Mouse (Mus musculus): ENCODE results near the gene Gm43951. TPM values are rescaled to one million over a fixed set of nuclear protein-coding genes. Genes with fewer than 3 reads are reported as not detected.

Gene Gm43951
- total RNA-seq, 2 experiments from 2014 or later = 0.20 to 0.25 TPM

- intact Hi-C loops (cut with DNase I) = no loop called here
- no peak overlapping the region for H3K27ac ChIP-seq
- DNase-seq = no peak
- H3K4me3 ChIP-seq = no peak overlapping the region
- TF ChIP-seq CTCF (IDR thresholded peaks at IDR 0.05) = no peak
Measured at GRCm38 (mm10) chr11:72223414-72223813, 16.8 kb upstream of the Gm43951 start.

- TF ChIP-seq CTCF (IDR thresholded peaks at IDR 0.05) = peak; percentile 94
- intact Hi-C loops (cut with DNase I) = no loop called here
- peak; percentile 79 for DNase-seq
- H3K4me3 ChIP-seq = no peak overlapping the region
- H3K27ac ChIP-seq = no peak overlapping the region
Measured at GRCm38 (mm10) chr11:72221278-72221677, 14.6 kb upstream of the Gm43951 start.

- TF ChIP-seq CTCF (IDR thresholded peaks at IDR 0.05) = no peak
- Histone ChIP-seq H3K27ac (no peak overlapping the region), H3K4me3 (no peak overlapping the region)
- intact Hi-C loops (cut with DNase I) = no loop called here
- no peak for DNase-seq
Measured at GRCm38 (mm10) chr11:72217116-72217515, 10.5 kb upstream of the Gm43951 start.

GRCm38 (mm10) chr11:72215410-72215797 lies 8.8 kb upstream of the Gm43951 start, which contains the start of gene Med31:
Med31 (minus strand) TSS chr11:72215592.
- intact Hi-C loops (cut with DNase I) = no loop called here
- H3K27ac ChIP-seq = peak within 1 kb of the TSS; percentile 97
- no peak for TF ChIP-seq CTCF (IDR thresholded peaks at IDR 0.05)
- DNase-seq = peak; percentile 89
- H3K4me3 ChIP-seq = peak within 1 kb of the TSS; percentile 83

- DNase-seq = peak; percentile 95
- Histone ChIP-seq H3K4me3 (peak overlapping the region; percentile 83), H3K27ac (peak overlapping the region; percentile 97)
- TF ChIP-seq CTCF (IDR thresholded peaks at IDR 0.05) = no peak; the same call in 1 of the 2 replicates
- intact Hi-C loops (cut with DNase I) = no loop called here
Measured at GRCm38 (mm10) chr11:72214591-72215409, 8.2 kb upstream of the Gm43951 start.

GRCm38 (mm10) chr11:72207834-72208377 lies 1.3 kb upstream of the Gm43951 start:
- Histone ChIP-seq H3K27ac (peak overlapping the region; percentile 83), H3K4me3 (peak overlapping the region; percentile 72)
- intact Hi-C loops (cut with DNase I) = loop anchor here (2.0 to 5.0 kb wide), 2 partner anchors 71 to 156 kb away; no protein-coding TSS in a partner anchor
- TF ChIP-seq CTCF (IDR thresholded peaks at IDR 0.05) = no peak
- no peak for DNase-seq

GRCm38 (mm10) chr11:72207204-72207833 lies 679 bp upstream of the Gm43951 start, which contains the start of the genes 4933427D14Rik and Txndc17:
4933427D14Rik (minus strand) TSS chr11:72207459.
Txndc17 (plus strand) TSS chr11:72207547.
- TF ChIP-seq CTCF (IDR thresholded peaks at IDR 0.05) = no peak
- intact Hi-C loops (cut with DNase I) = loop anchor here (2.0 to 5.0 kb wide), 2 partner anchors 71 to 155 kb away; no protein-coding TSS in a partner anchor
- DNase-seq = peak; percentile 88
- peak within 1 kb of the TSS; percentile 72 for H3K4me3 ChIP-seq
- peak within 1 kb of the TSS; percentile 83 for H3K27ac ChIP-seq

- no peak for TF ChIP-seq CTCF (IDR thresholded peaks at IDR 0.05)
- intact Hi-C loops (cut with DNase I) = loop anchor here (5.0 kb wide), 1 partner anchor 153 kb away; no protein-coding TSS in a partner anchor
- Histone ChIP-seq H3K27ac (no peak overlapping the region), H3K4me3 (no peak overlapping the region)
- DNase-seq = no peak
Measured at GRCm38 (mm10) chr11:72205256-72205655, 1.4 kb downstream of the Gm43951 start.

GRCm38 (mm10) chr11:72203440-72203839 lies 3.2 kb downstream of the Gm43951 start:
- H3K4me3 ChIP-seq = no peak overlapping the region
- no peak for DNase-seq
- H3K27ac ChIP-seq = no peak overlapping the region
- intact Hi-C loops (cut with DNase I) = no loop called here
- no peak for TF ChIP-seq CTCF (IDR thresholded peaks at IDR 0.05)

- H3K27ac ChIP-seq = no peak overlapping the region
- no peak for TF ChIP-seq CTCF (IDR thresholded peaks at IDR 0.05)
- DNase-seq = no peak
Measured at GRCm38 (mm10) chr11:72196506-72196905, 10.1 kb downstream of the Gm43951 start.

GRCm38 (mm10) chr11:72194259-72194658 lies 12.4 kb downstream of the Gm43951 start:
- no peak overlapping the region for H3K27ac ChIP-seq
- intact Hi-C loops (cut with DNase I) = no loop called here
- TF ChIP-seq CTCF (IDR thresholded peaks at IDR 0.05) = no peak
- no peak for DNase-seq
- no peak overlapping the region for H3K4me3 ChIP-seq

More at GRCm38 (mm10) chr11:72196506-72196905, 10.1 kb downstream of the Gm43951 start:
- intact Hi-C loops (cut with DNase I) = no loop called here
- H3K4me3 ChIP-seq = no peak overlapping the region

GRCm38 (mm10) chr11:72190857-72191256 lies 15.8 kb downstream of the Gm43951 start:
- Histone ChIP-seq H3K27ac (no peak overlapping the region), H3K4me3 (no peak overlapping the region)
- DNase-seq = no peak
- TF ChIP-seq CTCF (IDR thresholded peaks at IDR 0.05) = no peak
- intact Hi-C loops (cut with DNase I) = no loop called here

GRCm38 (mm10) chr11:72184252-72184651 lies 22.4 kb downstream of the Gm43951 start:
- intact Hi-C loops (cut with DNase I) = no loop called here
- no peak overlapping the region for H3K27ac ChIP-seq
- TF ChIP-seq CTCF (IDR thresholded peaks at IDR 0.05) = no peak
- H3K4me3 ChIP-seq = no peak overlapping the region
- DNase-seq = no peak
